Mouse (Mus musculus) small intestine, adult 2 months (tissue): ENCODE data around the gene Prn.

Experiments used
- CTCF ChIP-seq: fragments of 200-500 bp; IDR thresholded peaks from 2 replicates; pipeline ENCODE4 v1.5.1; 2012; ENCODE audit warnings: low read depth, mild to moderate bottlenecking, control low read depth, inconsistent platforms, low read length, moderate library complexity, mixed read lengths; ENCODE audit not compliant: insufficient replicate concordance, insufficient read length; ENCODE audit errors: extremely low read depth
- POLR2A ChIP-seq: fragments of 200-500 bp; IDR thresholded peaks from 2 replicates; pipeline ENCODE4 v1.6.1; 2012; ENCODE audit warnings: low read depth, mild to moderate bottlenecking, control low read depth, inconsistent platforms, low read length, moderate library complexity

DNA sequence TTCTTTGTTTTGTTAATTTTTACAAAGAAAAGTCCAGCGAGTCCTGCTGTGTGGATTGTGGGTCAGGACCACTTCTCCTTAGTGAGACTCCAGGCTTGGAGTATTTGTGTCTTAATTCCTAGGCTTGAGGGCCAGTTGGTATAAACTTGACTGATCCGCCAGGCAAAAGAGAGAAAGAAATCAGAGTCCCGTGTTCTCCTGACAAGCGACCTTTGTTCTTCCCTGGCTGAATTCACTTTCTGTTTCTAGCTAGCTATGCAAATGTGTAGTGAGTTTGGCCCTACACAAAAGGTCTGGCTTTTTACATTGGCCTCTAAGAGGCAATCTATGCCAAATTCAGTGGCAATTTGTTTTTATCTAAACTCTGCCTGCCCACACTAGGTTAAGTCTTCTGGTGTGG, 28.0 kb upstream of the Prn start:
- no peak for TF ChIP-seq POLR2A
- no peak for TF ChIP-seq CTCF
